Mouse (Mus musculus) midbrain, embryonic 15.5 days (tissue): Measurements from ENCODE around the gene Otogl. TPM values are rescaled to one million over a fixed set of nuclear protein-coding genes. Genes with fewer than 3 reads are reported as not detected.
"Not testable (repeated sequence)": the region's sequence is repeated elsewhere in the genome, so short reads cannot be mapped to it uniquely, and the experiment has no call there.

Experiments
- ATAC-seq: fragments of 200-750 bp; cut with Nextera tagmentation; replicated peaks from 2 replicates; pipeline ENCODE4 v1.8.0; 2017; ENCODE audit warnings: moderate TSS enrichment
- H3K27ac ChIP-seq: fragments of 300-500 bp; sonication (generic); 2 replicates; pipeline ENCODE4 v1.5.1; 2015; ENCODE audit warnings: mild to moderate bottlenecking, inconsistent platforms
- H3K27me3 ChIP-seq: fragments of 300-500 bp; sonication (generic); replicated peaks from 2 replicates; pipeline ENCODE4 v1.6.1; 2015; ENCODE audit warnings: inconsistent platforms
- H3K36me3 ChIP-seq: fragments of 300-500 bp; sonication (generic); replicated peaks from 2 replicates; pipeline ENCODE4 v1.6.1; 2015; ENCODE audit warnings: inconsistent platforms
- H3K4me1 ChIP-seq: fragments of 300-500 bp; sonication (generic); 2 replicates; pipeline ENCODE4 v1.6.1; 2015; ENCODE audit warnings: inconsistent platforms
- H3K4me2 ChIP-seq: fragments of 300-500 bp; sonication (generic); 2 replicates; pipeline ENCODE4 v1.6.1; 2015; ENCODE audit warnings: inconsistent platforms, mild to moderate bottlenecking, moderate library complexity
- H3K4me3 ChIP-seq: fragments of 300-500 bp; sonication (generic); 2 replicates; pipeline ENCODE4 v1.5.1; 2015; ENCODE audit warnings: mild to moderate bottlenecking, inconsistent platforms
- H3K9ac ChIP-seq: fragments of 300-500 bp; sonication (generic); 2 replicates; pipeline ENCODE4 v1.6.1; 2015; ENCODE audit warnings: mild to moderate bottlenecking, inconsistent platforms
- H3K9me3 ChIP-seq: fragments of 300-500 bp; sonication (generic); 2 replicates; pipeline ENCODE4 v1.6.1; 2016; ENCODE audit warnings: inconsistent platforms
- WGBS: fragments of 180-500 bp; shearing (Covaris S2); methylation state at CpG from one replicate; pipeline ENCODE4 v1.1.7; 2015; ENCODE audit warnings: mixed read lengths; 5-methylcytosine and 5-hydroxymethylcytosine counted together
- polyA plus RNA-seq: library from polyadenylated mRNA; unstranded; fragments of >200 nt; fragmentation: Nextera tagmentation; extraction: Ambion mirVana; gene quantifications from 2 replicates; pipeline ENCODE4 v1.2.1, GENCODE M21; 2015

Gene Otogl
- polyA plus RNA-seq, 1 experiment from 2014 or later, result not detected

DNA sequence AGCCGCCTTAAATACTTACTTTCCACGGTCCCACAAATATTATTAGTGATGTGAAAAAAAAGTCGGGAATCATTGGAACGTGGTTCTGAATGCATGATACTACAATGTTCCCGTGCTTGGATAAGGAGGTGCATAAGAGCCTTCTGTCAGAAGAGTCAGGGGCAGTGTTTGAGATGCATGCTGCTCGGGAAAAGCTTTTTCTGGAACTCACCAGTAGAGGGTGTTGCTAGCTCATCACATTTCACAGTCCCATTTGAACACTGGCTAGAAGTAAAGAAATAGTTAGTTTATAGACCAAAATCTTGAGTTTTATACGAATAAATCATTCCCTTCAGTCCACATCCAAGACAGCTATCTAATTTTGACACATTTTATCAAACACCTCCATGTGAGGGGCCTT, 53.2 kb downstream of the Otogl start:
- 22% methylated on average over 7 of the region's 7 CpGs for WGBS
- no peak overlapping the region for H3K9ac ChIP-seq
- no peak overlapping the region for H3K4me3 ChIP-seq
- H3K9me3 ChIP-seq, result no peaks in the 10 kb centered on the region
- H3K4me1 ChIP-seq, result no peaks in the 10 kb centered on the region
- no peak overlapping the region for H3K27ac ChIP-seq
- H3K4me2 ChIP-seq, result no peak overlapping the region
- H3K27me3 ChIP-seq, result no peaks in the 10 kb centered on the region
- ATAC-seq, result peak; percentile 69; the same call in 1 of the 2 replicates
- no peaks in the 10 kb centered on the region for H3K36me3 ChIP-seq

DNA sequence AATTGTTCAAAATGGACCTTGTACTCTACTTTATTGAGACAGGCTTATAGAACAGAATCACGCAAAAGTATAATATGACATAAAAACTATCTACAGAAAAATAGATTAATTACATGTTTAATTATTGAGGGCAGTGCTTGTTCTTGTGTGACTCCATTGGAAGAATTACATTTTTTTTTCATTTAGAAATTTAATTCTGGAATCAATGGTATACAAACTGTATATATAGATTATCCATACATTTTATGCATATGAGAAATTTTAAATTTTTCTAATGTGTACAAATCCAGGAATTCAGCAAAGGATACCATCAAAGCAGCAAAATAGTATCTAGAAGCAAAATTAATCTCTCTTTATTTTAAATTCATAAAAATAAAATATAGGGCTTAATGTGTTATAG, 67.0 kb downstream of the Otogl start:
- ATAC-seq, result no peak
- no peaks in the 10 kb centered on the region for H3K27me3 ChIP-seq
- no peaks in the 10 kb centered on the region for H3K4me1 ChIP-seq
- no peak overlapping the region for H3K4me3 ChIP-seq
- H3K4me2 ChIP-seq, result no peak overlapping the region
- no peak overlapping the region for H3K27ac ChIP-seq
- H3K9ac ChIP-seq, result no peak overlapping the region
- no peaks in the 10 kb centered on the region for H3K9me3 ChIP-seq
- WGBS, result 99% methylated on average over 1 of the region's 1 CpGs
- H3K36me3 ChIP-seq, result no peaks in the 10 kb centered on the region

DNA sequence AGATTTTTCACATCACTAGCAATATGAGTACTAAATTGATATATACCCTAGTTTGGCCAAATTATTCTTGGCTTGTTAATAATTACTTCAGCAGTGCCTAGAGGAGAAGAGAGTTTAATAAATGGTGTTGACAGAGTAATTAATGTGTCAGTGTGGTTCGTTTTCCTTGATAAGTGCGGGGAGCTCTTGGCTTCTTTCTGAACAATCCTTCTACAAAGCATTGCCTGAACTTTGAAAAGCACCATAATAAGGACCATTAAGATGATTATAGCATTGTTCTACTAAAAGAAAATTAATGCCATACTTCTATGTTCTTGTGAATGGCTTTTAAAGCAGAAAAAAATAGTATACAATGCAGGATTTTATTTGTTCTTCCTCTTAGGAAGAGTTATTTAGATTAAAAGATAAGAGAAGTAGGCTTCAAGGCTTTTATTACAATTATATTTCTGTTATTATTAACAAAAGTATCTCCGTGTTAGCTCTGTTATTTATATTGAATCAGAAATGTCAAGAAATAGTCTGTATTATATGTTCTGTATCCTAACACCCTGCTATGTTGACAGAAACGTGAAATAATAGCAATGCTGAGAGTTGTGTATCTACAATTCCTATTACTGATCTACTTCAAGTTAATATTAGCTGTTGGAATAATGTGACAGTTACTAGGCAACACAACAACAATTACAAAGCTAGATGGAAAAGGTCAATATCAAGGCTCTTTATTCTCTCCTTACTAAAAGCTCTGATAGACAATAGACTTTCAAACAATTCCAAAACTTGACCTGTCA, 77.3 kb downstream of the Otogl start:
- no peaks in the 10 kb centered on the region for H3K9me3 ChIP-seq
- no peaks in the 10 kb centered on the region for H3K4me1 ChIP-seq
- no peak overlapping the region for H3K9ac ChIP-seq
- H3K27ac ChIP-seq, result no peak overlapping the region
- H3K4me2 ChIP-seq, result no peak overlapping the region
- no peaks in the 10 kb centered on the region for H3K36me3 ChIP-seq
- 69% methylated on average over 4 of the region's 4 CpGs for WGBS
- H3K4me3 ChIP-seq, result no peak overlapping the region
- no peak for ATAC-seq
- H3K27me3 ChIP-seq, result no peaks in the 10 kb centered on the region

DNA sequence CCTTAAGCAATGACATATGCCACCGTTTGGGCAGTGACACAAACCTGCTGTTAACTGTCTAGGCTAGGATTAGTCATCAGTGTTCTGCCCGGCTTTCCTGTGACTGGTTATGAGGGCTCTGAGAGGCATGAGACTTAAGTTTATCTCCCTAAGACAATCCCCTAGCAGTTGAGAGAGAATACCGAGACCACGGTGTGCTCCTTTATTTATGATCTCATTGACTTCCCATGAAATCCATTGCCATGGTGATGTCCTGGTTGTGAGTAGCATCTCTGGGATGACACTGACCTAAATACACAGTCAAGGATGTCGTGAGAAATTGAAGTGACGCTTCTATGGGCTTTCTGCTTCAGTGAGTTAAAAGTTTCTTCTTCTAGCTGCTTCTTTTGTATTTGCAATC, 82.8 kb downstream of the Otogl start:
- H3K4me3 ChIP-seq, result no peak overlapping the region
- no peak overlapping the region for H3K4me2 ChIP-seq
- no peak overlapping the region for H3K9ac ChIP-seq
- no peaks in the 10 kb centered on the region for H3K9me3 ChIP-seq
- no peak for ATAC-seq
- no peaks in the 10 kb centered on the region for H3K27me3 ChIP-seq
- no peaks in the 10 kb centered on the region for H3K36me3 ChIP-seq
- no peaks in the 10 kb centered on the region for H3K4me1 ChIP-seq
- no peak overlapping the region for H3K27ac ChIP-seq
- WGBS, result 48% methylated on average over 6 of the region's 6 CpGs

DNA sequence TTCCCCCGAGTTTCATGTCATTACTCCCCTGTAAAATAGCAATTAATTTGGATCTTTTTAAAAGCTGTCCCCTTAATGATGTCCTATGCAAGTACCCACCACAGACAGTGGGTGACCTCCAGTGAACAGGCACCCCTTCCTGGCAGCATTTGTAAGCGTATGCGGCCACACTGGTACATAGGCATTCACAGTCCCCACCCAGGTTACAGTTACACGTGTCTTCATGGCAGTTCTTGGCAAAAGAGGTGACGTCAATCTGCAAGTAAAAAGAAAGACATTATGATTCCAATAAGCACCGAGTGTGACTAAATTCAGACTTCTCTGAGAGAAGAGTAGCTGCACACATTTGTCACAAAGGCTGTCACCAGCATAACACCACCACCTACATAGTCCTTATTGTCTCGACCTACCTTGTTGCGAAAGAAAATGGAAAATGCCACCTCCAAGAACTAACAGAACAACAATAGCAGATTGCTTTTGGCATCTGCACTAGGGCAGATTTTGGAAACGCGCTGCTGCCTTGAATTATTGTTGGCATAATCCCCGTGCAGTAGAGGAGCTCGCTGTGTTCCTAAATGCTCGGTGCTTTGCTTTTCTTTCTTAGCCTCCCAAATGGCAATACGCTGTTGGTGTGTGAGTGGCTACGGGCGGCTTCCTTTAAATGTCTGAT, 98.0 kb downstream of the Otogl start:
- no peaks in the 10 kb centered on the region for H3K4me1 ChIP-seq
- no peak overlapping the region for H3K9ac ChIP-seq
- no peaks in the 10 kb centered on the region for H3K27me3 ChIP-seq
- no peak overlapping the region for H3K4me3 ChIP-seq
- H3K36me3 ChIP-seq, result no peaks in the 10 kb centered on the region
- H3K4me2 ChIP-seq, result no peak overlapping the region
- ATAC-seq, result no peak
- no peak overlapping the region for H3K27ac ChIP-seq
- no peaks in the 10 kb centered on the region for H3K9me3 ChIP-seq
- WGBS, result 76% methylated on average over 16 of the region's 16 CpGs

DNA sequence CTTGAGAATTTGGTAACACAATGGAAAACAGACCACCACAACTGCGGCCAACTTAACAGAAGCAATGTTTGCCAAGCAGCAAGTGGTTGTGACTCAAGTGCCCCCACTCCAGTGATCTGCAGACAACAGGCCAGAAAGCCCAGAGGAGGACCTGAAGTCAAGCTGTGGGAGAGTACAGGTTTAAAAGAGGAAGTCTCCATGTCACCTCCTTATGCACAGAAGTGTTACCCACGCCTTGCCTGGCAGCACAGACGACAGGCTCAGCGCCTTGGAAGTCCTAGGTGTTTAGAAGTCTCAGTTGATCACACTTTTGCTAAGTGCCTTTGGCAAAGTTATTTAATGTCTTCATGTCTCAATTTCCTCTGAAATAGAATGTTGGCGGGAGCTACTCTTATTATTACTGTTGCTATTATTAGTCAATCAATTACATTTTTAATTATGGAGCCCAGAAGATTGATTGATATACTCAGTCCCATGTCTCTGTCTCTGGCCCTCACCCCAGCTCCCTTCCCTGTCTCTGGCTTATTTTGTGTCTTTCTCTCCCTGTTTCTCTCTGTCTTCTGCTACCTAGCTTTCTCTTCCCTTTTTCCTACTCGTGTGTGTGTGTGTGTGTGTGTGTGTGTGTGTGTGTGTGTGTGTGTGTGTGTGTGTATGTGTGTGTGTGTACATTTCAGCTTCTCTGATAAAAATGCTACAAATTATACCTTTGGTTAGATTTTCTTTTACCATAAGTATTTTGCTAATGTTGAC, 101.1 kb downstream of the Otogl start:
- WGBS, result 85% methylated on average over 6 of the region's 6 CpGs
- Histone ChIP-seq H3K4me3 (no peak overlapping the region), H3K9ac (no peak overlapping the region), H3K4me1 (no peaks in the 10 kb centered on the region), H3K4me2 (no peak overlapping the region), H3K27ac (no peak overlapping the region), H3K9me3 (no peaks in the 10 kb centered on the region), H3K36me3 (no peaks in the 10 kb centered on the region), H3K27me3 (no peaks in the 10 kb centered on the region)
- ATAC-seq, result no peak

DNA sequence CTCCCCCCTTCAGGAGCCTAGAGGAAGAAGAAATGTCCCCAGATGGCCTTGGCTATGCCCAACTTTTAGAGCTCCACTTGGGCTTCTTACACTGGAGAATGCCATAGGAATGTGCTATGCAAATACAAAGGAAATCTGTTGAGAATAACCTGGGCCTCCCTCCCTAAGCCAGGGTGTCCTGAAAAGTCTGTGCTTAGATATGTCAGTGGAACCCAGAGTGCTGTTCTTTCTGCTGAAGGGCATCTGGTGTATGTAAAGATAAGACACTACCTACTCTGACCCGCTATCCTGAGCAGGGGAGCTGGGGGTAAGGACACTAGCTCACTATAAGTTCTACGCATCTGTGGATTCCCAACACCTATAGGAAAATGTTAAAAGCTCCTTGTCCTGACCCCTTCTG, 106.7 kb downstream of the Otogl start:
- H3K27ac ChIP-seq, result no peak overlapping the region
- WGBS, result 89% methylated on average over 2 of the region's 2 CpGs
- H3K4me3 ChIP-seq, result no peak overlapping the region
- no peak overlapping the region for H3K9ac ChIP-seq
- H3K36me3 ChIP-seq, result no peaks in the 10 kb centered on the region
- no peak overlapping the region for H3K4me2 ChIP-seq
- no peaks in the 10 kb centered on the region for H3K27me3 ChIP-seq
- H3K9me3 ChIP-seq, result no peaks in the 10 kb centered on the region
- H3K4me1 ChIP-seq, result no peaks in the 10 kb centered on the region
- no peak for ATAC-seq

DNA sequence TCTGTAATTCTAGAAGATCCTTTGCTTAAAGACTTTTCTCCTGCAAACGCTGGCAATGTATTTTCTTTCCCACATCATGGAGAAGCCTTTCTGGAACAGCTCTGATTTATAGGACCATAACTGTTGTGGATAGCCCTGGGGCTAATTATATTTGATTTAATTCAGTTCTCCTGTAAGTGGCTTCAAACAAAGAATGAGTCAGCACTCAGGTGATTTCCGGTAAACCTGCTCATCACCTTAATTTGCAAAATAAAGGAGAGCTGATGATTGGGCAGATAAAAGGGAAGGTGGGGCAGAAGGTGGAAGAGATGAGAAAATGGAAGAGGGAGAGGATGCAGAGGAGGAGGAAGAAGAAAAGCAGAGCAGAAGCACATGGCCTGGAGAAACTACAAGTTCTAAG, 107.6 kb downstream of the Otogl start:
- WGBS, result 64% methylated on average over 2 of the region's 2 CpGs
- not testable (repeated sequence) for H3K4me1 ChIP-seq, H3K4me2 ChIP-seq, H3K9ac ChIP-seq, H3K4me3 ChIP-seq, H3K36me3 ChIP-seq, H3K27ac ChIP-seq, H3K27me3 ChIP-seq, H3K9me3 ChIP-seq, ATAC-seq

DNA sequence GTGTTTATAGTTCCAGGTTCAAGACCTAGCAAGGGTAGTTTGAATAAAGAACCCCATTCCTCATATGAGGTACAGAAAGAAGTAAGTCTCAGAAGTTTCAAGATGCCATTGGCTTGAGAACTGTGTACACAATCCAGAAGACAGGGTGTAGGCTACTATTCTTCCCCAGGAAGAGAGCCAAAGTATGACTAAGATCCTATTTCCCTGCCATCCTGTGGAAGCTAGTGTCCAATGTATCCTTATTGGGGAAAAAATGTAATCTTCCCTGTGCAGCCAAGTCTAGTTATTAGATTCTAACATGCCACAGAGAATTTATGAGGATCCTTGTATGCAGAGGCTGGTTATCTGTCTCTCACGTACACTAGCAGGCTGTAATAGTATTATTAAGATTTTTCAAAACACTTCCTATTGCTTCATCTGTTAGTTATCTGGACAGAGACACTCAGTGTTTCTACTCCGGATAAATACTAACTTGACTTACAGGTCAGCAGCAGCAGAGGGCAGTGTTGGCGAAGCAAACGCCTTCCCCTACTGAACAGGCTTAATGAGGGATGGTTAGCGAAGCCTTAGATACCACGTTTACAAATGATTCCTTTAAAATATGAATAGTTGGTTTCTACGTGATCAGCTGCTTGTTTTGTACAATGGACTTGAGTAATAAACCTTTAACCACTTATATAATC, 112.1 kb downstream of the Otogl start:
- Histone ChIP-seq H3K4me1 (no peaks in the 10 kb centered on the region), H3K27me3 (no peaks in the 10 kb centered on the region), H3K27ac (no peak overlapping the region), H3K4me2 (no peak overlapping the region), H3K4me3 (no peak overlapping the region), H3K36me3 (no peaks in the 10 kb centered on the region), H3K9ac (no peak overlapping the region), H3K9me3 (no peaks in the 10 kb centered on the region)
- WGBS, result 9% methylated on average over 7 of the region's 7 CpGs
- ATAC-seq, result peak; percentile 87

DNA sequence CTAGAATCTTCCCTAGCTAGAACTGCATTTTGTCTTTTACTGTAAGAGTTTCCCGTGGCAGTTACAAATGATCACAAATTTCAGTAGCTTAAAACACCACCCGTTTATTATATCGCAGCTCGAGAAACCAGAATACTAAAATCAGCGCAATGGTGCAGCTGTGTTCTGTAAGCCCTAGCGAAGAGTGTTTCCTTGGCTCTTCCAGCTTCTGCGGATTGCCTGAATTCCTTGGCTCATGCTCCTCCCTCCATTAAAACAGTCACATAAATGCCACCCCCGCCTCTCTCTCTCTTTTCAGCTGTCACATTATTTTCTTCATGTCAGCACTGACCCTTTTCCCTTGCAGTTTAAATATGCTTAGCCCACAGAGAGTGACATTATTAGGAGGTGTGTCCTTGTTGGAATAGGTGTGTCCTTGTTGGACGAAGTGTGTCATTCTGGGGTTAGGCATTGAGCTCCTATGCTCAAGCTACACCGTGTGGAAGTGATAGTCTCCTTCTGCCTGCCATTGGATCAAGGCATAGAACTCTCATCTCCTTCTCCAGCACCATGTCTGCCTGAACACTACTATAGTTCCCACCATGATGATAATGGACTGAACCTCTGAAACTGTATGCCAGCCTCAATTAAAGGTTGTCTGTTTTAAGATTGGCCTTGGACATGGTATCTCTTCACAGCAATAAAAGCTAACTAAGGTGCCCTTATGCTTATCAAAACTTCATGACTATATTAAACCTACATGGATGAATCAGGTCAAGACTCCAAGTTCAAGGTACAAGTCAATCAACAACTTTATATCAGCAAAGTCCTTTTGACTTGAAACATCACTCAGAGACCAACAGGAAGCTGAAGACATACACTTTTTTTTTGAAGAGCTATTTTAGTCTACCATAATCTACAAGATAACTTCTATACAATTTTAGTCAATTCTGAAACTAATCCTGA, 116.8 kb downstream of the Otogl start:
- Histone ChIP-seq H3K4me2 (no peak overlapping the region), H3K9me3 (no peaks in the 10 kb centered on the region), H3K4me3 (no peak overlapping the region), H3K27me3 (no peaks in the 10 kb centered on the region), H3K4me1 (no peaks in the 10 kb centered on the region), H3K36me3 (no peaks in the 10 kb centered on the region), H3K9ac (no peak overlapping the region), H3K27ac (no peak overlapping the region)
- ATAC-seq, result no peak
- WGBS, result 89% methylated on average over 10 of the region's 10 CpGs

DNA sequence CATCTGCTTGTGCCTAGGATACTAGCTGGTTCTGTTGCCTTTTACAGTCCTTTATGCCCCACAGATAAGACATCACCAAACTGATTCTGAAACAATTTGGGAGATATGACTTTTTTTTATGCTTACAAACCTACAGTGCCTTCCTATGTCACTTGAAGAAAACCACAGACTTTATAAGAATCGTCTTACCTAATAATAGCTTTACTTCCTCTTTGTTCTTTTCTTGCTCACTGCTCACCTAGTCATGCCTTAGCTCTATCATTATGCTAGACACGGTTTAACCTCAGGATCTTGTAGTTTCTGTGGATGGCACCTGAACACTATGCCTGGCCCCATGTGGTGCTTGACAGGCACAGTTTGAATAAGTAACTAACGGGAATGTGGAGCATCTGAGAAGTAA, 119.4 kb downstream of the Otogl start:
- no peak for ATAC-seq
- no peaks in the 10 kb centered on the region for H3K27me3 ChIP-seq
- H3K4me1 ChIP-seq, result no peaks in the 10 kb centered on the region
- no peaks in the 10 kb centered on the region for H3K36me3 ChIP-seq
- H3K9ac ChIP-seq, result no peak overlapping the region
- H3K4me3 ChIP-seq, result no peak overlapping the region
- H3K9me3 ChIP-seq, result no peaks in the 10 kb centered on the region
- H3K27ac ChIP-seq, result no peak overlapping the region
- no peak overlapping the region for H3K4me2 ChIP-seq
- WGBS, result 83% methylated on average over 3 of the region's 3 CpGs
